Mouse (Mus musculus) E14TG2a.4 (cell line): ENCODE measurements at regions not wholly inside any gene's neighbourhood (a gene's known extent, or its start where the extent isn't known, plus 50 kb on each side); places are given as distances from the start of the nearest gene placed in this dataset.

ENCODE experiments used
- CTCF ChIP-seq: conservative IDR thresholded peaks from 2 replicates; pipeline ENCODE4 v1.5.1; 2014; ENCODE audit warnings: low read length
- NANOG ChIP-seq: IDR thresholded peaks from 2 replicates; pipeline ENCODE4 v1.6.1; 2014; ENCODE audit warnings: borderline replicate concordance, low read length, mixed read lengths
- POU5F1 ChIP-seq: IDR thresholded peaks from 2 replicates; pipeline ENCODE4 v1.6.1; 2014; ENCODE audit warnings: low read length, borderline replicate concordance

DNA sequence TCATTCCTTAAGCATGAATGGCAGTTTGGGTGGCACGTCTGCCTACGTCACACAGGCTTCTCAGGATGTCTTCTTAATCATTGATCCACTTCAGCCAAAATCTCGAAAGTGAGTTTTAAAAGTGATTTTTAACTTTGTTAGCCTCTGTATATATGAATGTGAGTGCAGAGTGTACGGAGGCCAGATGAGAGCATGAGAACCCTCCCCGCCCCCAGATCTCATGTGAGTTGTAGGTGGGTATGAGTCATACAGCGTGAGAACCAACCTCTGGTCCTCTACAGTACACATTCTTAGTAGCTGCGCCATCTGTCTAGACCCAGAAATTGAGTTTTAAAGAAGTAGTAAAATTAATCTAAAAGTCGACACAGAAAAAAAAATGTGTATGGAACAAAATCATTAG, 322.1 kb downstream of the Qdpr start:
- TF ChIP-seq CTCF (no peak), NANOG (no peak), POU5F1 (no peak)
